Mouse (Mus musculus) forebrain, embryonic 14.5 days (tissue): ENCODE results near the gene Clmp. TPM values are rescaled to one million over a fixed set of nuclear protein-coding genes. Genes with fewer than 3 reads are reported as not detected.

Experiments
- ATAC-seq: fragments of 200-750 bp; cut with Nextera tagmentation; 2 replicates; pipeline ENCODE4 v1.8.0; 2017; ENCODE audit warnings: mild to moderate bottlenecking, moderate library complexity
- DNase-seq: peaks from one replicate; pipeline ENCODE4 v3.0.0-alpha.2; 2015; ENCODE audit warnings: low spot score
- H3K27ac ChIP-seq: fragments of 300-500 bp; sonication (generic); 2 replicates; pipeline ENCODE4 v1.5.1; 2014; ENCODE audit warnings: low read depth, mild to moderate bottlenecking, control low read depth, low read length, moderate library complexity
- H3K27me3 ChIP-seq: fragments of 300-500 bp; sonication (generic); replicated peaks from 2 replicates; pipeline ENCODE4 v1.6.1; 2014; ENCODE audit warnings: low read length, control low read depth, mixed read lengths; ENCODE audit not compliant: control insufficient read depth, insufficient read depth
- H3K36me3 ChIP-seq: fragments of 300-500 bp; sonication (generic); 2 replicates; pipeline ENCODE4 v1.6.1; 2014; ENCODE audit warnings: low read length, control low read depth; ENCODE audit not compliant: control insufficient read depth, insufficient read depth
- H3K4me1 ChIP-seq: fragments of 300-500 bp; sonication (generic); 2 replicates; pipeline ENCODE4 v1.6.1; 2014; ENCODE audit warnings: antibody characterized with exemption, low read length, control low read depth; ENCODE audit not compliant: control insufficient read depth, insufficient read depth
- H3K4me2 ChIP-seq: fragments of 300-500 bp; sonication (generic); 2 replicates; pipeline ENCODE4 v1.6.1; 2014; ENCODE audit warnings: mild to moderate bottlenecking, control low read depth, low read length
- H3K4me3 ChIP-seq: fragments of 300-500 bp; sonication (generic); 2 replicates; pipeline ENCODE4 v1.5.1; 2014; ENCODE audit warnings: low read depth, low read length, control low read depth
- H3K9ac ChIP-seq: fragments of 300-500 bp; sonication (generic); 2 replicates; pipeline ENCODE4 v1.6.1; 2014; ENCODE audit warnings: mild to moderate bottlenecking, low read length, control low read depth, moderate library complexity
- H3K9me3 ChIP-seq: fragments of 300-500 bp; sonication (generic); replicated peaks from 2 replicates; pipeline ENCODE4 v1.6.1; 2016; ENCODE audit warnings: low read length, control low read depth, mixed read lengths; ENCODE audit not compliant: control insufficient read depth
- WGBS: fragments of 180-500 bp; shearing (Covaris S2); extraction: QIAGEN DNeasy Blood & Tissue Kit; methylation state at CpG from one replicate; pipeline ENCODE4 v1.1.7; 2014; 5-methylcytosine and 5-hydroxymethylcytosine counted together
- polyA plus RNA-seq: library from polyadenylated mRNA; unstranded; fragments of >200 nt; fragmentation: Nextera tagmentation; extraction: Ambion mirVana; gene quantifications from 2 replicates; pipeline ENCODE4 v1.2.1, GENCODE M21; 2014

Gene Clmp
- polyA plus RNA-seq, 1 experiment from 2014 or later = 45.6 TPM

DNA sequence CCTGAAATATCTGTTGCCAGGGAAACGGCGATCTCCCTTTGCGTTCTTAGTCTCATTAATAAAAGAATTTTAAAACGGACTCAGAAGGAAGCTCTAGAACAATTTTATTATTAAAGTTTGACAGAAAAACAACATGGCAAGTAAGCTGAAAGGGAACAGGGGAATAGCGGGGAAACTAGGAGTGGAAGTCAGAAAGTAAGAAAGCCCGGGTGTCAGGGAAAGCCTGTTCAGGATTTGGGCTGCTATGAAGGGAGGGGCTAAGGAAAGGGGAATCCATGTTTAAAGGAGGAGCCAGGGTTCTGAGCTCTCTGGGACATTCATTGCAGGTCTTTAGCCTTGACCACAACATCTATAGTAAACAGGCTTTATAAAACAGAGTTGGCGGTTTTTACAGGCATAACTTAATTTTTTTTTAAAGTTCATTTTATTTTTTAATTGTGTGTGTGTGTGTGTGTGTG lies 45.9 kb downstream of the Clmp start:
- DNase-seq (no peak), ATAC-seq (peak; percentile 42; the same call in 1 of the 2 replicates)
- Histone ChIP-seq H3K4me2 (peak overlapping the region; percentile 62), H3K27me3 (no peaks in the 10 kb centered on the region), H3K4me3 (0 out of 2 replicates have a peak overlapping the region, but pooled peaks have one; percentile 31), H3K9ac (0 out of 2 replicates have a peak overlapping the region, but pooled peaks have one; percentile 68), H3K9me3 (no peaks in the 10 kb centered on the region), H3K36me3 (no peaks in the 10 kb centered on the region), H3K27ac (peak overlapping the region; percentile 93), H3K4me1 (peaks cover 10% of the 10 kb centered on the region)
- 9% methylated on average over 7 of the region's 7 CpGs for WGBS

DNA sequence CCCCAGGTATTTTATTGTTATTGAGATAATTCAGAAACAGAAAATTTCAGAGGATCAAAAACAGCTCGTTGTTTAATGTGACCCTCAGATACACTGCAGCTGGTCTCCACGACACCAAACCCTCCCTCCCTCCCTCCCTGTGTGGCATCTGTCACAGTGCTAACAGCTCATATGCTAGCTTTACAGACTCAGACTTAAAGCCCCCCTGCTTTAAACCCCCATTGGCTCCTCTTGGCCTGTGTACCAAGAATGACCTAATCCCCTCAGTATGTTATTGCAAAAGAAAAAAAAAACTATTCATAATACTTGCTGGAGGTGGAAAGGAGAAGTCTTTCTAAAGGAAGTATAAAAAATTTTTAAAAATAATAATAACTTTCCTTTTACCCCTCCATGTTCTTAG lies 46.5 kb downstream of the Clmp start:
- H3K27me3 ChIP-seq = no peaks in the 10 kb centered on the region
- WGBS = 15% methylated on average over 2 of the region's 2 CpGs
- no peaks in the 10 kb centered on the region for H3K9me3 ChIP-seq
- H3K27ac ChIP-seq = peak overlapping the region; percentile 93
- ATAC-seq (peak; percentile 81), DNase-seq (peak; percentile 76)
- no peaks in the 10 kb centered on the region for H3K36me3 ChIP-seq
- no peak overlapping the region for H3K4me3 ChIP-seq
- no peak overlapping the region for H3K4me2 ChIP-seq
- no peak overlapping the region for H3K9ac ChIP-seq
- H3K4me1 ChIP-seq = peaks cover 10% of the 10 kb centered on the region

DNA sequence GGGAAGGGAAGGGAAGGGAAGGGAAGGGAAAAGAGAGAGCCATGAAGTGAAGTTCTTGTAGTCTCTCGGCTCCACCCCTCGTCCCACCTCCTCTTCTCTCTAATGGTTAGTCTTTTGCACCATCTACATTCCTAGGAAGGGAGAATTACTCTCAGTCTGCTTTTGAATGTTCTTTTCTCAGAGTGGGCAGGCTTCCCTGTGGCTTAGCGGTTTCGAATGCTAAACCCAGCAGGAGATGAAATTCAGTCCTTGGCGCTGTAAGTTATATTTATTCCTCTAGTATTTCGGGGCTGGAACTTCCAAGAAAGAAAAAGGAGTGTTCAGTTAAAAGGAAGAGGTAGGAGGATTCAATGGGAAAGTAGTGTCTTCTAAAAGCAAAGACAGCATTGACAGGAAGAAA lies 51.4 kb downstream of the Clmp start:
- ATAC-seq (no peak), DNase-seq (no peak)
- Histone ChIP-seq H3K36me3 (no peaks in the 10 kb centered on the region), H3K9ac (no peak overlapping the region), H3K27me3 (no peaks in the 10 kb centered on the region), H3K27ac (no peak overlapping the region), H3K4me1 (no peaks in the 10 kb centered on the region), H3K4me3 (no peak overlapping the region), H3K4me2 (no peak overlapping the region), H3K9me3 (no peaks in the 10 kb centered on the region)
- WGBS = 73% methylated on average over 6 of the region's 6 CpGs

DNA sequence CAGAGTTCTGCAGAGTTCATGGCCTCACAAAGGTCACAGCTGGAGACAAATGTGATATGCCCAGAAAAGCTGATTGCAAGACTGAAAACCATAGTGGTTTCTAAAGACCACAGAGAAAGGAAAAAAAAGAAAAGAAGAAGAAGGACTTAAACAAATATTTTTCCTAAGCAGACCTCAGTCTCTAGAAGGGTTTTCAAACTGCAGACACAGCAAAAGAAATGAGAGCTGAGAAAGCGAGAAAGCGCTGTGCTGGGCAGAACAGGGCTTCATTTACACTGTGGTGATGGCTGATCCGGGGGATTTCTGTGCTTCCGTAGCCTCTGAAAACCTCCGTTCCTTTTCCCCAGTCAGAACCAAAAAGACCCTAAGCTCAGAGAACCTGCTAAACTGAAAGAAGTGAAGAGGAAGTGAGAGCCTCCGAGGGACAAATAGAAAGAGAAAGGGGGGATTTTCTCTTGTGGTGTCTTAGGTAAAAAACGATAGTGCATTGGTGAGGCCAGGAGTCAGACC lies 57.8 kb downstream of the Clmp start:
- Histone ChIP-seq H3K27ac (no peak overlapping the region), H3K36me3 (no peaks in the 10 kb centered on the region), H3K9ac (no peak overlapping the region), H3K27me3 (no peaks in the 10 kb centered on the region), H3K4me3 (no peak overlapping the region), H3K9me3 (no peaks in the 10 kb centered on the region), H3K4me1 (peaks cover 6% of the 10 kb centered on the region; the same call in 1 of the 2 replicates), H3K4me2 (no peak overlapping the region)
- WGBS = 57% methylated on average over 7 of the region's 7 CpGs
- no peak for ATAC-seq
- no peak for DNase-seq

DNA sequence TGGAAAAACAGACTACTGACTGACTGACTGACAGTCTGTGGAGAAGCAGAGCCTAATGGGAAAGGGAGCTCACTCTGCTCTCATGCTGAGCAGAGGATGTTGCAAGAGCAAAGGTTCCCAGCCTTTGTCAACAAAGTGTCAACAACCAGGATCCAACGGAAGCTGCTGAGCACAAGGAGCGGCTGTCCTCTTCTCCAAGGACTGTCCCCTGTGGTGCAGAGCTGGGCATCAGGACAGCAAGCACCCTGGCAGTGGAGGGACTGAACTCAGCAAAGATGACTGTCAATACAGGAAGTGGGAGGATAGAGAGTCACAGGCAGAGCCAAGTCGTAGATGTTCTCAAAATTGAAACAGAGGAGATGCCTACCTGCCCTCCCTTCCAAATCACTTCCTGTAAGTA lies 58.5 kb downstream of the Clmp start:
- Histone ChIP-seq H3K4me3 (no peak overlapping the region), H3K4me1 (peaks cover 6% of the 10 kb centered on the region; the same call in 1 of the 2 replicates), H3K27ac (no peak overlapping the region), H3K9me3 (no peaks in the 10 kb centered on the region), H3K9ac (no peak overlapping the region), H3K4me2 (no peak overlapping the region), H3K36me3 (no peaks in the 10 kb centered on the region), H3K27me3 (no peaks in the 10 kb centered on the region)
- ATAC-seq (no peak), DNase-seq (no peak)
- 45% methylated on average over 3 of the region's 3 CpGs for WGBS

DNA sequence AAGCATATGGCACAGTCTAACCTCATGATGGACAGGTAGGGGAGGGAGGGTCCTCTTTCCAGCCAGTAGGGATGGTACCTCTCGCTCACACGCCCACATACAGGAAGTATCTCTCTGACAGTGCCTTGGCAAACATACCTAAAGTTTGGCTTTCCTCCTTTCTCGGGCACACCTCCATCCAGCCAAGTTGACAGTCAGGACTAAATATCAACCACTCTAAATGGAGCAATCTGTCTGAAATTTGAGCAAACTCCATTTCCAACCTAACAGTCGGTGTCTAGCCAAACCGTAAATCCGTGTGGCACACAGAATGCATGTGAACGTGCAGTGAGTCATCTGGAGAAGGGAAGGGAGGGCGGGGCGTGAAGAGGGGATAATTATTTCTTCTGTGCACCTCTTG lies 61.0 kb downstream of the Clmp start:
- Histone ChIP-seq H3K36me3 (no peaks in the 10 kb centered on the region), H3K4me1 (peaks cover 12% of the 10 kb centered on the region), H3K27me3 (no peaks in the 10 kb centered on the region), H3K4me3 (no peak overlapping the region), H3K9ac (no peak overlapping the region), H3K27ac (peak overlapping the region; percentile 68; the same call in 1 of the 2 replicates), H3K4me2 (no peak overlapping the region), H3K9me3 (no peaks in the 10 kb centered on the region)
- WGBS = 72% methylated on average over 9 of the region's 9 CpGs
- peak; percentile 72 for DNase-seq
- ATAC-seq = peak; percentile 74

DNA sequence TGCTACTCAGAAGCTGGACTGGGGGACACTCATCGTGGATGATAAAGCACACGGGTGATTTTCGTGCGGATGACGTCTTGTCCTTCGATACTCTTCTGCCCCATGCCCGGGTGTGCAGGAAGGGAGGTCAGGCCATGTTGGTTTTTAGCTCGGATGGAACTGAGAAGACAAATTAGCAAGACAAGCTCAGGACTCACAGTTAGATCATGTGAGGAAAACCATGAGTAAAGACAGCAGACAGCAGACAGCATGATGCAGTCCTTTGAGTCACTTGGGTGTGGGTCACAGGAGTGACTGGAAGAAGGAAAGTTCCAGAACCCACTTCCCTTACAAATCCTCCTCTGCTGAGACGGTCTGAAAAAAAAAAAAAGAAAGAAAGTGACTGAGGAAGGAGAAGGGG lies 61.5 kb downstream of the Clmp start:
- Histone ChIP-seq H3K4me3 (no peak overlapping the region), H3K27me3 (no peaks in the 10 kb centered on the region), H3K36me3 (no peaks in the 10 kb centered on the region), H3K27ac (peak overlapping the region; percentile 68; the same call in 1 of the 2 replicates), H3K4me2 (no peak overlapping the region), H3K4me1 (peaks cover 12% of the 10 kb centered on the region), H3K9ac (no peak overlapping the region), H3K9me3 (no peaks in the 10 kb centered on the region)
- ATAC-seq (no peak), DNase-seq (no peak)
- WGBS = 86% methylated on average over 9 of the region's 9 CpGs

DNA sequence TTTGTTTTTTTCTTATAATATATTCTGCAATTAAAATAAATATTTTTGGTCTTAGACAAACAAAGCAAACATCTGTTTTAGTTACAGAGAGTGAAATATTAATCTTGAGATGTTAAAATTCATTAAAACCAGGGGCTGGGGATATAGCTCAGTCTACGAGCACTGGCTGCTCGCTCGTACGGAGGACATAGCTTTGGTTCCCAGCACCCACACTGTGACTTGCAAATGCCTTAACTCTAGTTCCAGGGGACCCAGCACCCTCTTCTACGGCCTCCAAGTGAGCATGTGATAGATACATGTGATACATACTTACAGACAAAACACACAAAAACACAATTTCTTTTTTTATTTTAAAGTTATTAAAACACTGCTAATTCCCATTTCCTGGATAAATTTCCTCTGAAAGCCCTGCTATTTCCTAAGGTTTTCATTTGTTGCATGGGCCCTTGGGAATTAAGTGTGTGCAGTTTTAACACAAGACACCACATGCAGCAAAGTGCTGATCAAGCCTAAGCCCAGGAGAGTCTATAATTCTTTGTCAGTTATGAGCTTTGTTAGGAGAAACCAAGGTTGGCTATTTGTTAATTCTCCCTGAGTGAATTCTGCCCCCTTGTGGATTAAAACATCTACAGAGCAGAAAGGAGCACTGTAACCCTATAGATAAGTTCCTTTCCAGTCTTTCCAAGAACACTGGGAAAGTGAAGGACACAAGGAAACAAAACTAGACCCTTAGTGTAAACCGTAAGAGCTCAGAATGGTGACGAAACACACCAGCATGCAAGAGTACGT lies 64.3 kb downstream of the Clmp start:
- H3K9ac ChIP-seq = no peak overlapping the region; the same call in 1 of the 2 replicates
- H3K4me1 ChIP-seq = peaks cover 12% of the 10 kb centered on the region
- H3K4me3 ChIP-seq = no peak overlapping the region
- 74% methylated on average over 8 of the region's 8 CpGs for WGBS
- DNase-seq (peak; percentile 92), ATAC-seq (peak; percentile 68)
- H3K9me3 ChIP-seq = no peaks in the 10 kb centered on the region
- H3K27ac ChIP-seq = 0 out of 2 replicates have a peak overlapping the region, but pooled peaks have one; percentile 17
- no peak overlapping the region for H3K4me2 ChIP-seq
- no peaks in the 10 kb centered on the region for H3K36me3 ChIP-seq
- H3K27me3 ChIP-seq = no peaks in the 10 kb centered on the region

DNA sequence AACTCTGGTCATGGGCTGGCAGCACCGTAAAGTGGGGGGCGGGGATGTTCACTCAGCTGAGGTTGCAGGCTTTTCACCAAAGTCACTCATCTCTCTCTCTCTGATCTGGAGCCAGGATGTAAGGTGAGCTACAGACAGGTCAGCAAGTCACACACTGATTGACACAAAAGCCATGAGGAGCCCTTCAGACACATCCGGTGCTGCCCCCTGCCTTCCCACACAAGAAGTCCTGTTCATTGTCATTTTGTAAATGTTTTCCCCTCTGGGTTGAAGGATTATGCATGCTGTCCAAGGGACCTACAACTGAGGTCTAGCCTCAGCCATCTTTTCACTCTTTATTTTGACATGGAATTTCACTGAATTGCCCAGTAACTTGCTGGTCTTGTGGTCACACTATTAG lies 66.0 kb downstream of the Clmp start:
- no peak overlapping the region for H3K4me2 ChIP-seq
- 56% methylated on average over 3 of the region's 3 CpGs for WGBS
- ATAC-seq = no peak
- no peak overlapping the region for H3K27ac ChIP-seq
- no peaks in the 10 kb centered on the region for H3K9me3 ChIP-seq
- H3K36me3 ChIP-seq = no peaks in the 10 kb centered on the region
- no peak overlapping the region for H3K9ac ChIP-seq
- peaks cover 16% of the 10 kb centered on the region for H3K4me1 ChIP-seq
- no peak overlapping the region for H3K4me3 ChIP-seq
- no peak for DNase-seq
- no peaks in the 10 kb centered on the region for H3K27me3 ChIP-seq
